Mouse (Mus musculus) ES-E14 (cell line): ENCODE measurements at regions not wholly inside any gene's neighbourhood (a gene's known extent, or its start where the extent isn't known, plus 50 kb on each side); places are given as distances from the start of the nearest gene placed in this dataset.

ENCODE experiments used
- DNase-seq: peaks from one replicate; pipeline ENCODE4 v3.0.0-alpha.2; 2013; ENCODE audit warnings: low read depth, low spot score
- H3K27ac ChIP-seq: 2 replicates; pipeline ENCODE4 v1.5.1; 2012; ENCODE audit warnings: low read depth, mild to moderate bottlenecking, low read length, moderate library complexity, mixed read lengths; ENCODE audit not compliant: poor library complexity, insufficient read depth, severe bottlenecking
- H3K36me3 ChIP-seq: 2 replicates; pipeline ENCODE4 v1.6.1; 2012; ENCODE audit warnings: mild to moderate bottlenecking, low read length, moderate library complexity, mixed read lengths; ENCODE audit not compliant: control insufficient read depth, poor library complexity, insufficient read depth, severe bottlenecking
- H3K4me1 ChIP-seq, 2 experiments: fragments of 150-350 bp in 1 of 2; sonication (generic) in 1 of 2; 2 replicates each; pipeline ENCODE4 v1.6.1; 2012; ENCODE audit warnings: low read length in 2 of 2, mild to moderate bottlenecking in 1 of 2, mixed read lengths in 1 of 2; ENCODE audit not compliant: control insufficient read depth in 2 of 2, insufficient read depth in 2 of 2, poor library complexity in 1 of 2
- H3K4me3 ChIP-seq, 2 experiments: fragments of 150-350 bp in 1 of 2; sonication (generic) in 1 of 2; 2 replicates each; pipeline ENCODE4 v1.5.1; 2012; ENCODE audit warnings: low read length in 2 of 2, low read depth in 1 of 2, mild to moderate bottlenecking in 1 of 2, mixed read lengths in 1 of 2; ENCODE audit not compliant: insufficient read depth in 1 of 2, poor library complexity in 1 of 2, severe bottlenecking in 1 of 2
- H3K9ac ChIP-seq: 2 replicates; pipeline ENCODE4 v1.6.1; 2012; ENCODE audit warnings: low read depth, mild to moderate bottlenecking, low read length, mixed read lengths; ENCODE audit not compliant: poor library complexity, insufficient read depth, severe bottlenecking
- H3K9me3 ChIP-seq: fragments of 150-350 bp; sonication (generic); 2 replicates; pipeline ENCODE4 v1.6.1; 2012; ENCODE audit warnings: low read depth, mild to moderate bottlenecking, low read length; ENCODE audit not compliant: control insufficient read depth, insufficient read depth
- CHD2 ChIP-seq: IDR thresholded peaks from 2 replicates; pipeline ENCODE4 v1.6.1; 2014; ENCODE audit warnings: mild to moderate bottlenecking, low read depth, low read length, inconsistent platforms
- HCFC1 ChIP-seq: IDR thresholded peaks from 2 replicates; pipeline ENCODE4 v1.6.1; 2012; ENCODE audit warnings: low read length, inconsistent platforms, borderline replicate concordance; ENCODE audit not compliant: insufficient read depth
- MAFK ChIP-seq: IDR thresholded peaks from 2 replicates; pipeline ENCODE4 v1.6.1; 2014; ENCODE audit warnings: mild to moderate bottlenecking, low read depth, low read length, inconsistent platforms; ENCODE audit not compliant: insufficient read depth
- ZC3H11A ChIP-seq: IDR thresholded peaks from 2 replicates; pipeline ENCODE4 v1.6.1; 2012; ENCODE audit warnings: low read depth, mild to moderate bottlenecking, inconsistent platforms, low read length, borderline replicate concordance
- ZNF384 ChIP-seq: IDR thresholded peaks from 2 replicates; pipeline ENCODE4 v1.6.1; 2012; ENCODE audit warnings: low read depth, low read length, inconsistent platforms
- in situ Hi-C, 2 experiments: fragments of 600-800 bp; cut with MboI; formaldehyde crosslinking; loops; one replicate each; pipeline ENCODE4 v1.15.1; 2025; ENCODE audit warnings: low sequenced_read_pairs in 2 of 2, inconsistent platforms in 1 of 2; ENCODE audit not compliant: unreplicated experiment in 2 of 2

DNA sequence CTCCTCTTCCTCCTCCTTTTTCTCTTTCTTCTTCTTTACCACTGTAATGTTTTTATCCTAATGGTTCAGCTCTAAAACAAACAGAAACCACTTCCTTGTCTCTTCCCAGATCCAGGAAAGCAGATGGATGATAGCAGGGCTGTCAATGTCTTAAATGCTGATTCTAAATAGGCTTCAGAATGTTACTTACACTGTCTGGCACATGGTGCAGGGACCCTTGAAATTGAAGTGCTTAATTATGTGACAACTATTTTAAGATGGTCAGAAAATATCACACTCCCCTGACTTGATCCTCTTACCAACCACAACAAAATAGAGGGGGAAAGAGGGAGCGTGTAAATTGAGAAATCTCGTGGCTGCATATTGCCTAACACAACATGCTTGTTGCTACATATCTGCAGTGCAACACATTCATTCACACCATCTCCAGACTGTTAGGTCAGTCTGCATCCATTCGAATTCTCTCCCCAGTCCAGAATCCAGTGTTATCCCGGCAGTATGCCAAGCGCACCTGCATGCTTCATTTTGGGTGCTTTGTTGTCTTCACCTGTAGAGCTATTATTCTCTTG, 500.7 kb upstream of the Map3k7 start:
- TF ChIP-seq ZC3H11A (no peak), HCFC1 (no peak), CHD2 (no peak), ZNF384 (no peak), MAFK (no peak)
- no peak for DNase-seq
- no peaks in the 10 kb centered on the region for H3K36me3 ChIP-seq
- no peaks in the 10 kb centered on the region for H3K4me1 ChIP-seq
- no peaks in the 10 kb centered on the region for H3K9me3 ChIP-seq
- no peak overlapping the region for H3K9ac ChIP-seq
- no peak overlapping the region for H3K27ac ChIP-seq
- no peak overlapping the region for H3K4me3 ChIP-seq
- in situ Hi-C loops: no loop called here

DNA sequence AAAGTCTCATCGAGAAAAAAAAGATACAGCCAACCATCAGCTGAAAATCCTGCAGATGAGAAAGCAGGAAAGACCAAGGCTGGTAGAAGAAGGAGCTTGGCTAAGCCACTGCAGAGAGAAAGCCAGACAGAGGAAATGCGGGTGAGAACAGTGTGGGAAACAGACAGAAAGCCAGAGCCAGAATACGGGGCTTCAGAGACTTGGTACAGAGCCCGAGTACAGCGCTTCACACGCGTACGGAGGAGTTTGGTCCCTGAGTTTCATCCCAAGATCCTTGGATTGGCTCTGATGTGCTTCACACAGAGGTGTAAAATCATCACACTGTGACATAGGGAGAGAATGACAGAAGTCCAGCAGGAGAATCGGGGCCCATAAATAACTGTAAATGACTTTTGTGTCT, 495.6 kb upstream of the Map3k7 start:
- no peaks in the 10 kb centered on the region for H3K9me3 ChIP-seq
- H3K36me3 ChIP-seq: no peaks in the 10 kb centered on the region
- TF ChIP-seq MAFK: no peak
- in situ Hi-C loops: no loop called here
- DNase-seq: no peak
- H3K9ac ChIP-seq: no peak overlapping the region
- H3K27ac ChIP-seq: no peak overlapping the region
- H3K4me1 ChIP-seq: no peaks in the 10 kb centered on the region
- no peak overlapping the region for H3K4me3 ChIP-seq

DNA sequence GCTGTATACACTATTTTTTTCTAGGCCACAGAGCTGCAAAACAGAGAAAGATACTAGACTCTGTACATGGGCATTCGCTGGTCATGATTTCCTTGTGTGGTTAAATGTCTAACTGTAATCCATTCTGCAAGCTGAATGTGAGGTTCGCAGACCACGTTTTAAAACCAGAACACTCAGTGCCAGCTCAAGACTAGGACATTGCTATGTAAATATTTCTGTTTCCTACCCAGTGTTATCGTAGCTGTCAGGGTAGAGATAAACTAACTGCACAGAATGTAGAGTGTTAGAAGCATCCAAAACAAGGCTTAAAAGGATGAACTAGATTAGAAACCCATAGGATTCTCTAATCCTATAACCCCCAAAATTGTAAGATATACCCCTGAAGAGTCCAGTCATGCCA, 494.1 kb upstream of the Map3k7 start:
- DNase-seq: no peak
- Histone ChIP-seq H3K27ac (no peak overlapping the region), H3K4me3 (no peak overlapping the region), H3K36me3 (no peaks in the 10 kb centered on the region), H3K4me1 (no peaks in the 10 kb centered on the region), H3K9me3 (no peaks in the 10 kb centered on the region), H3K9ac (no peak overlapping the region)
- TF ChIP-seq CHD2: no peak
- TF ChIP-seq ZNF384: no peak
- in situ Hi-C loops: no loop called here

DNA sequence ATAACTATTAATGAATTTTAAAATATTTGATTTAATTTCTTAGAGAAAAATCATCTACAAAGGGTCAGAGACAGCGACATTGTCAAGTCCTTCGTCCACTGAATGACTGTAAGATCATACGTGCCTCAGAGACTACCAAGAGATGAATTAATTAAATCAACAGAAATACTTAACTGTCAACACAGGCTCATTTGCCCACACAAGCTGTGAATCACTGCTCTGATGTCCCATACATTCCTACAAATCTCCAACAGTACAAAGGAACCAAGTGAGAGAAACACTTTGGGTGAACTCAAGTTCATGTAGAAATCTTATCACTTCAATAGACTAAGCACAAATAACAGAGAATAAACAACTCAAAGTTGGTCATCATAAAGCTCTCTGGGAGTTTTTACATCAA, 471.4 kb upstream of the Map3k7 start:
- Histone ChIP-seq H3K4me1 (no peaks in the 10 kb centered on the region), H3K4me3 (no peak overlapping the region), H3K9ac (no peak overlapping the region), H3K9me3 (no peaks in the 10 kb centered on the region), H3K27ac (no peak overlapping the region), H3K36me3 (no peaks in the 10 kb centered on the region)
- no peak for DNase-seq
- TF ChIP-seq MAFK: no peak
- no peak for TF ChIP-seq HCFC1
- no peak for TF ChIP-seq ZNF384
- TF ChIP-seq CHD2: no peak
- no peak for TF ChIP-seq ZC3H11A
- in situ Hi-C loops: no loop called here

DNA sequence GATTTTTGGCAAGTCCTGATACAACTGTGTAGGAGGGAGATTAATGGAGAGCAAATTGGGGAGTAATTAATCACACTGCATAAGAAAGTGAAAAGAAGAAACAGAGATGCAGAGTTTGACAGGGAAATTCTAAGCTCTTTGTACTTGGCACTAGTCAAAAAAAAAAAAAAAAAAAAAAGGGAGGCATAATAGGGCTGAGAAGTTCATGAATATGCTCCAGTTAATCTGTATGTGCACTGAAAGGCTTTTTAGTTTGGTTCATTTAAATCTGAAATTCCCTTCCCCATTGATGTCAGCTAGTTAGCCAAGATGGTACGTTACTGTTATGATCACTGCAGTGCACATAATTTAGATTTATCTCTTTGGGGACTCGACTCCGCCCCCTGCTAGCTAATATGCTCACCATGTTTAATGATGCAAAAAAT, 470.8 kb upstream of the Map3k7 start:
- in situ Hi-C loops: no loop called here
- H3K4me3 ChIP-seq: no peak overlapping the region
- TF ChIP-seq CHD2 (no peak), MAFK (no peak), ZNF384 (no peak), ZC3H11A (no peak), HCFC1 (no peak)
- H3K4me1 ChIP-seq: no peaks in the 10 kb centered on the region
- H3K9me3 ChIP-seq: no peaks in the 10 kb centered on the region
- DNase-seq: no peak
- no peak overlapping the region for H3K27ac ChIP-seq
- no peak overlapping the region for H3K9ac ChIP-seq
- no peaks in the 10 kb centered on the region for H3K36me3 ChIP-seq
